Mouse (Mus musculus) intestine, embryonic 16.5 days (tissue): ENCODE measurements at regions not wholly inside any gene's neighbourhood (a gene's known extent, or its start where the extent isn't known, plus 50 kb on each side); places are given as distances from the start of the nearest gene placed in this dataset.
"Not testable (repeated sequence)": the region's sequence is repeated elsewhere in the genome, so short reads cannot be mapped to it uniquely, and the experiment has no call there.

ENCODE experiments used
- ATAC-seq: fragments of 200-750 bp; cut with Nextera tagmentation; 2 replicates; pipeline ENCODE4 v1.8.0; 2017; ENCODE audit warnings: moderate TSS enrichment, moderate library complexity
- H3K27ac ChIP-seq: fragments of 300-500 bp; sonication (generic); 2 replicates; pipeline ENCODE4 v1.5.1; 2014; ENCODE audit warnings: mild to moderate bottlenecking, low read length
- H3K27me3 ChIP-seq: fragments of 300-500 bp; sonication (generic); replicated peaks from 2 replicates; pipeline ENCODE4 v1.6.1; 2014; ENCODE audit warnings: low read length, control low read depth, mixed read lengths; ENCODE audit not compliant: control insufficient read depth, insufficient read depth
- H3K36me3 ChIP-seq: fragments of 300-500 bp; sonication (generic); 2 replicates; pipeline ENCODE4 v1.6.1; 2014; ENCODE audit warnings: low read length, control low read depth; ENCODE audit not compliant: control insufficient read depth, insufficient read depth
- H3K4me1 ChIP-seq: fragments of 300-500 bp; sonication (generic); 2 replicates; pipeline ENCODE4 v1.6.1; 2014; ENCODE audit warnings: low read length, control low read depth, mixed read lengths; ENCODE audit not compliant: control insufficient read depth, insufficient read depth
- H3K4me2 ChIP-seq: fragments of 300-500 bp; sonication (generic); 2 replicates; pipeline ENCODE4 v1.6.1; 2014; ENCODE audit warnings: low read depth, low read length, control low read depth
- H3K4me3 ChIP-seq: fragments of 300-500 bp; sonication (generic); 2 replicates; pipeline ENCODE4 v1.5.1; 2014; ENCODE audit warnings: mild to moderate bottlenecking, low read length
- H3K9ac ChIP-seq: fragments of 300-500 bp; sonication (generic); 2 replicates; pipeline ENCODE4 v1.6.1; 2014; ENCODE audit warnings: low read depth, low read length
- H3K9me3 ChIP-seq: fragments of 300-500 bp; sonication (generic); 2 replicates; pipeline ENCODE4 v1.6.1; 2016; ENCODE audit warnings: low read length, control low read depth; ENCODE audit not compliant: control insufficient read depth
- WGBS: fragments of 180-500 bp; shearing (Covaris S2); extraction: QIAGEN DNeasy Blood & Tissue Kit; methylation state at CpG from one replicate; pipeline ENCODE4 v1.1.7; 2014; 5-methylcytosine and 5-hydroxymethylcytosine counted together

- Histone ChIP-seq H3K4me1 (no peaks in the 10 kb centered on the region), H3K9me3 (no peaks in the 10 kb centered on the region), H3K4me3 (no peak overlapping the region), H3K4me2 (no peak overlapping the region), H3K27ac (no peak overlapping the region), H3K36me3 (no peaks in the 10 kb centered on the region), H3K9ac (no peak overlapping the region), H3K27me3 (no peaks in the 10 kb centered on the region)
- WGBS: 52% methylated on average over 2 of the region's 2 CpGs
- no peak for ATAC-seq
These were observed 448.0 kb upstream of the Cox7c start for GRCm38 (mm10) chr13:86494721-86495120.

- H3K4me1 ChIP-seq: no peaks in the 10 kb centered on the region
- H3K27ac ChIP-seq: no peak overlapping the region
- no peaks in the 10 kb centered on the region for H3K27me3 ChIP-seq
- no peak for ATAC-seq
- no peak overlapping the region for H3K4me2 ChIP-seq
- 74% methylated on average over 4 of the region's 4 CpGs for WGBS
- no peaks in the 10 kb centered on the region for H3K9me3 ChIP-seq
- H3K36me3 ChIP-seq: no peaks in the 10 kb centered on the region
- no peak overlapping the region for H3K4me3 ChIP-seq
- no peak overlapping the region for H3K9ac ChIP-seq
These were observed 422.0 kb upstream of the Cox7c start for GRCm38 (mm10) chr13:86468752-86469151.

- 43% methylated on average over 2 of the region's 2 CpGs for WGBS
- H3K4me1 ChIP-seq: no peaks in the 10 kb centered on the region
- H3K4me3 ChIP-seq: no peak overlapping the region
- no peaks in the 10 kb centered on the region for H3K9me3 ChIP-seq
- H3K9ac ChIP-seq: no peak overlapping the region
- H3K36me3 ChIP-seq: no peaks in the 10 kb centered on the region
- H3K27me3 ChIP-seq: no peaks in the 10 kb centered on the region
- no peak overlapping the region for H3K27ac ChIP-seq
- H3K4me2 ChIP-seq: no peak overlapping the region
- peak; percentile 94 for ATAC-seq
These were observed 375.9 kb upstream of the Cox7c start for GRCm38 (mm10) chr13:86422646-86423045.

GRCm38 (mm10) chr13:86381363-86381762 lies 334.7 kb upstream of the Cox7c start:
- no peaks in the 10 kb centered on the region for H3K9me3 ChIP-seq
- H3K9ac ChIP-seq: no peak overlapping the region
- H3K36me3 ChIP-seq: no peaks in the 10 kb centered on the region
- no peak overlapping the region for H3K4me3 ChIP-seq
- WGBS: 68% methylated on average over 3 of the region's 3 CpGs
- no peaks in the 10 kb centered on the region for H3K27me3 ChIP-seq
- H3K4me2 ChIP-seq: no peak overlapping the region
- no peaks in the 10 kb centered on the region for H3K4me1 ChIP-seq
- H3K27ac ChIP-seq: no peak overlapping the region
- peak; percentile 68 for ATAC-seq

- H3K27me3 ChIP-seq, H3K36me3 ChIP-seq, H3K9ac ChIP-seq, H3K9me3 ChIP-seq, H3K27ac ChIP-seq, H3K4me2 ChIP-seq, H3K4me1 ChIP-seq, ATAC-seq, H3K4me3 ChIP-seq: not testable (repeated sequence)
- WGBS: 58% methylated on average over 7 of the region's 7 CpGs
These were observed 332.5 kb upstream of the Cox7c start for GRCm38 (mm10) chr13:86379168-86379567.

- H3K4me2 ChIP-seq: no peak overlapping the region
- H3K4me3 ChIP-seq: no peak overlapping the region
- H3K27ac ChIP-seq: no peak overlapping the region
- no peak for ATAC-seq
- no peaks in the 10 kb centered on the region for H3K4me1 ChIP-seq
- H3K9ac ChIP-seq: no peak overlapping the region
- no peaks in the 10 kb centered on the region for H3K36me3 ChIP-seq
- no peaks in the 10 kb centered on the region for H3K9me3 ChIP-seq
- H3K27me3 ChIP-seq: no peaks in the 10 kb centered on the region
These were observed 329.1 kb upstream of the Cox7c start for GRCm38 (mm10) chr13:86375836-86376235.

- Histone ChIP-seq H3K27ac (no peak overlapping the region), H3K36me3 (no peaks in the 10 kb centered on the region), H3K9me3 (no peaks in the 10 kb centered on the region), H3K4me3 (no peak overlapping the region), H3K4me1 (no peaks in the 10 kb centered on the region), H3K9ac (no peak overlapping the region), H3K4me2 (no peak overlapping the region), H3K27me3 (no peaks in the 10 kb centered on the region)
- 82% methylated on average over 2 of the region's 2 CpGs for WGBS
- no peak for ATAC-seq
These were observed 299.2 kb upstream of the Cox7c start for GRCm38 (mm10) chr13:86345931-86346330.

GRCm38 (mm10) chr13:86344922-86345694 lies 298.4 kb upstream of the Cox7c start:
- Histone ChIP-seq H3K9ac (no peak overlapping the region), H3K4me1 (no peaks in the 10 kb centered on the region), H3K27ac (no peak overlapping the region), H3K4me2 (no peak overlapping the region), H3K9me3 (no peaks in the 10 kb centered on the region), H3K36me3 (no peaks in the 10 kb centered on the region), H3K4me3 (no peak overlapping the region), H3K27me3 (no peaks in the 10 kb centered on the region)
- WGBS: 76% methylated on average over 2 of the region's 2 CpGs
- ATAC-seq: peak; percentile 86

GRCm38 (mm10) chr13:86336471-86336870 lies 289.8 kb upstream of the Cox7c start:
- Histone ChIP-seq H3K9ac (no peak overlapping the region), H3K27ac (no peak overlapping the region), H3K36me3 (no peaks in the 10 kb centered on the region), H3K4me1 (no peaks in the 10 kb centered on the region), H3K27me3 (no peaks in the 10 kb centered on the region), H3K4me3 (no peak overlapping the region), H3K4me2 (no peak overlapping the region), H3K9me3 (no peaks in the 10 kb centered on the region)
- no peak for ATAC-seq
- 86% methylated on average over 3 of the region's 3 CpGs for WGBS
